Mouse (Mus musculus): ENCODE measurements around the gene Cd5. TPM values are rescaled to one million over a fixed set of nuclear protein-coding genes. Genes with fewer than 3 reads are reported as not detected.

Cd5 gene
- polyA plus RNA-seq, 1 experiment from 2014 or later: 0.29 TPM

Other genes with a start within 250 kb of the Cd5 start
- gene Cpsf7, start 213.7 kb downstream of the Cd5 start, polyA plus RNA-seq (2014; fragmentation: Nextera tagmentation; extraction: Ambion mirVana): 53.9 and 61.1 TPM in 2 replicates
- 69.2 and 70.4 TPM in 2 replicates for gene Sdhaf2, start 212.9 kb downstream of the Cd5 start, polyA plus RNA-seq (2014; fragmentation: Nextera tagmentation; extraction: Ambion mirVana)
- gene Tmem216, start 182.8 kb downstream of the Cd5 start, polyA plus RNA-seq (2014; fragmentation: Nextera tagmentation; extraction: Ambion mirVana): 54.5 and 70.1 TPM in 2 replicates
- gene Cyb561a3, start 161.8 kb downstream of the Cd5 start, polyA plus RNA-seq (2014; fragmentation: Nextera tagmentation; extraction: Ambion mirVana): 21.9 and 22.3 TPM in 2 replicates
- 42.4 and 49.9 TPM in 2 replicates for gene Tmem138, start 161.6 kb downstream of the Cd5 start, polyA plus RNA-seq (2014; fragmentation: Nextera tagmentation; extraction: Ambion mirVana)
- gene Ddb1, start 133.7 kb downstream of the Cd5 start, polyA plus RNA-seq (2014; fragmentation: Nextera tagmentation; extraction: Ambion mirVana): 283 and 296 TPM in 2 replicates
- gene Tkfc, start 133.3 kb downstream of the Cd5 start, polyA plus RNA-seq (2014; fragmentation: Nextera tagmentation; extraction: Ambion mirVana): 25.4 and 25.7 TPM in 2 replicates
- 0.19 and 0.26 TPM in 2 replicates for gene Vwce, start 104.8 kb downstream of the Cd5 start, polyA plus RNA-seq (2014; fragmentation: Nextera tagmentation; extraction: Ambion mirVana)
- not detected in 2 replicates for gene Pga5, start 60.9 kb downstream of the Cd5 start, polyA plus RNA-seq (2014; fragmentation: Nextera tagmentation; extraction: Ambion mirVana)
- 31.9 and 36.4 TPM in 2 replicates for gene Vps37c, start 50.3 kb downstream of the Cd5 start, polyA plus RNA-seq (2014; fragmentation: Nextera tagmentation; extraction: Ambion mirVana)
- not detected in 2 replicates for gene Cd6, start 91.1 kb upstream of the Cd5 start, polyA plus RNA-seq (2014; fragmentation: Nextera tagmentation; extraction: Ambion mirVana)
- gene Slc15a3, start 100.7 kb upstream of the Cd5 start, polyA plus RNA-seq (2014; fragmentation: Nextera tagmentation; extraction: Ambion mirVana): 0.34 and 0.49 TPM in 2 replicates
- gene Tmem132a, start 130.9 kb upstream of the Cd5 start, polyA plus RNA-seq (2014; fragmentation: Nextera tagmentation; extraction: Ambion mirVana): 106 and 149 TPM in 2 replicates
- gene Tmem109, start 143.0 kb upstream of the Cd5 start, polyA plus RNA-seq (2014; fragmentation: Nextera tagmentation; extraction: Ambion mirVana): 42.7 and 47.7 TPM in 2 replicates
- 44.2 and 45.5 TPM in 2 replicates for gene Prpf19, start 156.2 kb upstream of the Cd5 start, polyA plus RNA-seq (2014; fragmentation: Nextera tagmentation; extraction: Ambion mirVana)
- gene Zp1, start 181.6 kb upstream of the Cd5 start, polyA plus RNA-seq (2014; fragmentation: Nextera tagmentation; extraction: Ambion mirVana): 0.99 TPM in 1 of 2 replicates, not detected in the other
- 0.16 and 0.18 TPM in 2 replicates for gene Ptgdr2, start 198.2 kb upstream of the Cd5 start, polyA plus RNA-seq (2014; fragmentation: Nextera tagmentation; extraction: Ambion mirVana)
- gene Ccdc86, start 210.3 kb upstream of the Cd5 start, polyA plus RNA-seq (2014; fragmentation: Nextera tagmentation; extraction: Ambion mirVana): 12.1 and 15.0 TPM in 2 replicates
- gene Ms4a10, start 235.7 kb upstream of the Cd5 start, polyA plus RNA-seq (2014; fragmentation: Nextera tagmentation; extraction: Ambion mirVana): not detected in 2 replicates

Data from forebrain, embryonic 14.5 days (tissue).